Mouse (Mus musculus) spleen, adult 2 months (tissue): ENCODE measurements at regions not wholly inside any gene's neighbourhood (a gene's known extent, or its start where the extent isn't known, plus 50 kb on each side); places are given as distances from the start of the nearest gene placed in this dataset.

ENCODE experiments used
- CTCF ChIP-seq: fragments of 200-500 bp; IDR thresholded peaks from 2 replicates; pipeline ENCODE4 v1.5.1; 2011; ENCODE audit warnings: mild to moderate bottlenecking, inconsistent platforms; ENCODE audit not compliant: insufficient read depth, insufficient read length, insufficient replicate concordance; ENCODE audit errors: extremely low read depth
- POLR2A ChIP-seq: fragments of 200-500 bp; IDR thresholded peaks from 2 replicates; pipeline ENCODE4 v1.6.1; 2011; ENCODE audit warnings: low read depth, low read length, inconsistent platforms

- TF ChIP-seq CTCF, result no peak
- TF ChIP-seq POLR2A, result no peak
These were observed 456.5 kb upstream of the Nr2f2 start for GRCm38 (mm10) chr7:70823020-70823419.
